Mouse (Mus musculus): ENCODE results near the gene Gm5426. TPM values are rescaled to one million over a fixed set of nuclear protein-coding genes. Genes with fewer than 3 reads are reported as not detected.
"Not testable (repeated sequence)": the region's sequence is repeated elsewhere in the genome, so short reads cannot be mapped to it uniquely, and the experiment has no call there.

Gm5426 gene
- polyA plus RNA-seq (2014; fragmentation: Nextera tagmentation; extraction: Ambion mirVana): not detected in 2 replicates

DNA sequence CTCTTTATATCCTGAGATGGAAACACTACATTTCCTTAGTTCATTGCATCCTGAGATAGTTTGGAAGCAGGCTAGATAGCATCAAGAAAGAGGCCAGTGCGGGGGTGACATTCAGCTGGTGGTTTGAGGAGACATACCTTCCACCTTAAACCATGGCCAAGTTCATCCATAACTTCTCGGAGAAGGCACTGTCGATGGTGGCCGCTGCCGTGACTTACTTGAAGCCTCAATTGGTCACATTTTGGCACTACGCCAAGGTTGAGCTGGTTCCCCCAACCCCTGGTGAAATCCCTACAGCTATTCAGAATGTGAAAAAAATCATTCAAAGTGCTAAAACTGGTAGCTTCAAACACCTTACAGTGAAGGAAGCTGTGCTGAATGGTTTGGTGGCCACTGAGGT lies at the start of gene Gm5426:
Gene Gm5426, plus strand, starts transcription at position 153 of the 400 bp plus-strand sequence.
- not testable (repeated sequence) for H3K27ac ChIP-seq (ENCODE audit: low read depth, low read length); H3K4me1 ChIP-seq (ENCODE audit: control insufficient read depth, insufficient read depth, low read length); H3K4me2 ChIP-seq (ENCODE audit: low read depth, low read length); H3K9ac ChIP-seq (replicated peaks; ENCODE audit: low read depth, low read length); H3K4me3 ChIP-seq (ENCODE audit: low read depth, low read length); ATAC-seq (ENCODE audit: low read depth); H3K27me3 ChIP-seq (ENCODE audit: control insufficient read depth, insufficient read depth, low read length); H3K36me3 ChIP-seq (ENCODE audit: control insufficient read depth, insufficient read depth, low read length); H3K9me3 ChIP-seq (ENCODE audit: control insufficient read depth, low read length)
- WGBS: 92% methylated on average over 6 of the region's 6 CpGs

DNA sequence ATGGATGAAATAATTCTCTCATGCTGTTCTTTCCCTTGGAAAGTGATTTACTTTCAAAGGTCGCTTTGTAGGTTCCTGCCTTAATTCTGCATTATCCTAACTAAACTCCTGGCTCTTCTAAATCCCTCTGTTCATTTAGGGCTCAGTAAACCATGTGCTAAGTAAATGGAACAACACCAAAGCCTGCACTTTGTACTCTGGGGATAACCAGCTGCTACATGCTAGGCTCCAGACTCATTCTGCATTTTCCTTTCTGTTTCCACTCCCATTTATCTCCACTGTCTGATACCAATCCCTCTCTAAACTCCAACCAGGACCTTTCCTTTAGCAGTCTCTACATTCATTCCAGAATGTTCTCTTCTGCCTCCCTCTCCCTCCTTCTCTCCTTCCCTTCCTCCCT lies 46.7 kb upstream of the Gm5426 start:
- Histone ChIP-seq H3K4me2 (ENCODE audit: low read depth, low read length) (no peak overlapping the region), H3K27me3 (ENCODE audit: control insufficient read depth, insufficient read depth, low read length) (no peaks in the 10 kb centered on the region), H3K9ac (replicated peaks; ENCODE audit: low read depth, low read length) (no peak overlapping the region), H3K4me1 (ENCODE audit: control insufficient read depth, insufficient read depth, low read length) (no peaks in the 10 kb centered on the region), H3K36me3 (ENCODE audit: control insufficient read depth, insufficient read depth, low read length) (no peaks in the 10 kb centered on the region), H3K9me3 (ENCODE audit: control insufficient read depth, low read length) (no peaks in the 10 kb centered on the region), H3K27ac (ENCODE audit: low read depth, low read length) (no peak overlapping the region), H3K4me3 (ENCODE audit: low read depth, low read length) (no peak overlapping the region)
- no peak for ATAC-seq (ENCODE audit: low read depth)
- 87% methylated on average over 1 of the region's 1 CpGs for WGBS

DNA sequence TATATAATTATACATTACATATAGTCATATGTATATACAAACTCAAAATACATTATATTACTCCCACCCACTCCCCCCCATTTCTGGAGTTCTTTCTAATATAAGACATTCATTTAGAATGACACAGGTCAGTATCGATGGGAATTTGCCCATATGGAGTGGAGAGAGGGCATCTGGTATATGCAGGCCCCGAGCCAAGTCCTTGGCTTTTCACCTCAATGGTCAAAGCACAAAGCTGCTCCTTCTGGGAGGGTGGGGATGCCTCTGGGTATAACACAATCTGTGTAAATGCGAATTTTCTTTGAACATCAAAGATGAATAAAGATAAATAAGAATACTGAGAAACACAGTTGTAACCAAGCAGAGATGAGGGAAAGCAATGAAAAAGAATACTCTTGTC lies 46.0 kb upstream of the Gm5426 start:
- H3K4me1 ChIP-seq (ENCODE audit: control insufficient read depth, insufficient read depth, low read length): no peaks in the 10 kb centered on the region
- 75% methylated on average over 3 of the region's 3 CpGs for WGBS
- no peaks in the 10 kb centered on the region for H3K9me3 ChIP-seq (ENCODE audit: control insufficient read depth, low read length)
- no peak overlapping the region for H3K27ac ChIP-seq (ENCODE audit: low read depth, low read length)
- no peaks in the 10 kb centered on the region for H3K27me3 ChIP-seq (ENCODE audit: control insufficient read depth, insufficient read depth, low read length)
- H3K36me3 ChIP-seq (ENCODE audit: control insufficient read depth, insufficient read depth, low read length): no peaks in the 10 kb centered on the region
- H3K9ac ChIP-seq (replicated peaks; ENCODE audit: low read depth, low read length): no peak overlapping the region
- ATAC-seq (ENCODE audit: low read depth): no peak
- H3K4me3 ChIP-seq (ENCODE audit: low read depth, low read length): no peak overlapping the region
- H3K4me2 ChIP-seq (ENCODE audit: low read depth, low read length): no peak overlapping the region

DNA sequence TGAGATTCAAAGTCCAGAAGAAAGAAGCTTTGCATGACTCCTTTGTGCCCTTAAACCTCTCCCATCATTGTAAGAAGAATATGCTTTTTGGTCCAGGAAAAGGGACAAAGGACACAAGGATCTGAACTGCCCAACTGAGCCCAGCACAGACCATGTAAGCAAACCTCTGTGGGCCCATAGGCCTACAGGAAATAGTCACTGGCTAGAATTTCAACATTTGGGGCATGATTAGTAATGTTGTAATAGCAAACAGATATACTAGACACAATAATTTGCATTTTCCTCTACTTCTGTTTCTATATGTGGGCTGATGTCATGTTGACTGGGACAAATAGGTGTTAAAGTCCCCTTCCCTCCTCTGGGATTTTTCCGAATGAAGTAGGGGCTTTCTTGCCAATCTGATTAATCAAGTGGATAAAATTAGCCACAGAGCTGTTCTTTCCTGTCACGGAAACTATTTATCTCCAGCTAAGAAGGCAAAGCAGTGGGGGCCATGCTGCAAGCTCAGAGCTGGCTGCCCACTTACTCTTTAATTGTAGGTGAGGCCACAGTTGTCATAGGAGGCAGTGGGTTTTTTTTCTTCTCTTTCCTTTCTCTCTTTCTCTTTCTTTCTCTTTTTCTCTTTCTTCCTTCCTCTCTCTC lies 42.4 kb upstream of the Gm5426 start:
- no peak for ATAC-seq (ENCODE audit: low read depth)
- WGBS: 29% methylated on average over 2 of the region's 2 CpGs
- Histone ChIP-seq H3K4me1 (ENCODE audit: control insufficient read depth, insufficient read depth, low read length) (no peaks in the 10 kb centered on the region), H3K9ac (replicated peaks; ENCODE audit: low read depth, low read length) (no peak overlapping the region), H3K36me3 (ENCODE audit: control insufficient read depth, insufficient read depth, low read length) (no peaks in the 10 kb centered on the region), H3K27ac (ENCODE audit: low read depth, low read length) (no peak overlapping the region), H3K9me3 (ENCODE audit: control insufficient read depth, low read length) (no peaks in the 10 kb centered on the region), H3K4me2 (ENCODE audit: low read depth, low read length) (no peak overlapping the region), H3K4me3 (ENCODE audit: low read depth, low read length) (no peak overlapping the region), H3K27me3 (ENCODE audit: control insufficient read depth, insufficient read depth, low read length) (no peaks in the 10 kb centered on the region)

DNA sequence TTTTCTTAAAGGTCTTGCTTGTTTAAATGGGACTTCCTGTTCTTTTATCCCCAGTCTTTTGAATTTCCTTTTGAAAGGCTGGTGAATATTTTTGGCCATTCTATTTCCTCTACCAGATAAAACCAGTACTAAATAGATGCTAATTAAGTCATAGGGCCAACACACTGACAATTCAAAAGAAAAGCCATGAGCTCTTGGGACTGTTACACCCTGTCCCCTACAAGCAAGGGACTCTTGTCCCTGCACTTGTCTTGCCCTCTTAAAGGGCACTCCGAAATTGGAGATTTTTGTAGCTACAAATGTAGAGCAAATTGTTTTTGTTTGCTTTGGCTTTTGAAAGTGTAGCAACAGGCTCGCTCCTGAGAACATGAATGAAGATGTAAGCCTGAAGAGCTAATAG lies 41.8 kb upstream of the Gm5426 start:
- H3K9ac ChIP-seq (replicated peaks; ENCODE audit: low read depth, low read length): no peak overlapping the region
- H3K4me3 ChIP-seq (ENCODE audit: low read depth, low read length): no peak overlapping the region
- no peaks in the 10 kb centered on the region for H3K9me3 ChIP-seq (ENCODE audit: control insufficient read depth, low read length)
- no peak overlapping the region for H3K27ac ChIP-seq (ENCODE audit: low read depth, low read length)
- no peak for ATAC-seq (ENCODE audit: low read depth)
- H3K4me1 ChIP-seq (ENCODE audit: control insufficient read depth, insufficient read depth, low read length): no peaks in the 10 kb centered on the region
- WGBS: 70% methylated on average over 2 of the region's 2 CpGs
- no peak overlapping the region for H3K4me2 ChIP-seq (ENCODE audit: low read depth, low read length)
- H3K36me3 ChIP-seq (ENCODE audit: control insufficient read depth, insufficient read depth, low read length): no peaks in the 10 kb centered on the region
- no peaks in the 10 kb centered on the region for H3K27me3 ChIP-seq (ENCODE audit: control insufficient read depth, insufficient read depth, low read length)

DNA sequence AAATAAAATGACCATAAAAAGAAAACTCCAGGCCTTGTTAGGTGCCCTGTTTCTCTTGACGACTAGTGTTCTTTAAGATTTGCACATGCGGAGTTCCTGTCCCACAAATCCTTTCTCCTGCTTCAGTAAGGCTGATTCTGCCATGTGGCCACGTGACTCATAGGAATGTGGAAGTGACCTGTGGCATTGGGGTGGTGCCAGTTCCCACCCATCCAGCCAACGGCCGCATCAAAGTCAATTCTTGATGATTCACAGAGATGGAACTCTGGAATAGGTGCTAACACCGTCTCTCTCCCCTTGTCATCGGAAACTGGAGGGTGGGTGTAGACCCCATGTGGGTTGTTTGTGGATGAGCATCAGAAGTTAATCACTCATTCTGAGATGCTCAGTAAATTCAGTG lies 39.7 kb upstream of the Gm5426 start:
- H3K27ac ChIP-seq (ENCODE audit: low read depth, low read length): no peak overlapping the region
- no peak overlapping the region for H3K4me2 ChIP-seq (ENCODE audit: low read depth, low read length)
- no peaks in the 10 kb centered on the region for H3K9me3 ChIP-seq (ENCODE audit: control insufficient read depth, low read length)
- H3K4me3 ChIP-seq (ENCODE audit: low read depth, low read length): no peak overlapping the region
- 88% methylated on average over 7 of the region's 7 CpGs for WGBS
- no peaks in the 10 kb centered on the region for H3K27me3 ChIP-seq (ENCODE audit: control insufficient read depth, insufficient read depth, low read length)
- H3K4me1 ChIP-seq (ENCODE audit: control insufficient read depth, insufficient read depth, low read length): no peaks in the 10 kb centered on the region
- no peaks in the 10 kb centered on the region for H3K36me3 ChIP-seq (ENCODE audit: control insufficient read depth, insufficient read depth, low read length)
- ATAC-seq (ENCODE audit: low read depth): no peak
- H3K9ac ChIP-seq (replicated peaks; ENCODE audit: low read depth, low read length): no peak overlapping the region

DNA sequence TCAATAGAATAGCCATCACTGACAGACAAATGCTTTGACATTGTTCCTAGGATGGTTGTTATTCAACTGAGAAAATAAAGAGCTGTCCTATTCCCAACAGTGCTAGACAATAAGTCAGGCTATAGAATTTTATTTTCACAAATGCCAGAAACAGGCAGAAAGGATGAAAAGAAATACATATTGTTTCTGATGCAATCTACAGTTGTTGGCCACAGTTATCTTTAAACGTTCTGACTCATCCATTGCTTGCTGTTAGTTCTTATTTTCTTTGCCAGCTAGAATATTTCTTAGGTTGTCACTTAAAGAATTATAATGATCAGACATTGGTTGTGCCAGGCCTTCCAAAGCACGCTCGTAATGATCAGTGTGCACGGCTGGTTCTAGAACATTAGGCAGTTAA lies 35.4 kb upstream of the Gm5426 start:
- ATAC-seq (ENCODE audit: low read depth): no peak
- WGBS: 38% methylated on average over 4 of the region's 4 CpGs
- Histone ChIP-seq H3K9ac (replicated peaks; ENCODE audit: low read depth, low read length) (no peak overlapping the region), H3K36me3 (ENCODE audit: control insufficient read depth, insufficient read depth, low read length) (no peaks in the 10 kb centered on the region), H3K27ac (ENCODE audit: low read depth, low read length) (no peak overlapping the region), H3K4me3 (ENCODE audit: low read depth, low read length) (no peak overlapping the region), H3K4me1 (ENCODE audit: control insufficient read depth, insufficient read depth, low read length) (no peaks in the 10 kb centered on the region), H3K4me2 (ENCODE audit: low read depth, low read length) (no peak overlapping the region), H3K27me3 (ENCODE audit: control insufficient read depth, insufficient read depth, low read length) (no peaks in the 10 kb centered on the region), H3K9me3 (ENCODE audit: control insufficient read depth, low read length) (no peaks in the 10 kb centered on the region)

DNA sequence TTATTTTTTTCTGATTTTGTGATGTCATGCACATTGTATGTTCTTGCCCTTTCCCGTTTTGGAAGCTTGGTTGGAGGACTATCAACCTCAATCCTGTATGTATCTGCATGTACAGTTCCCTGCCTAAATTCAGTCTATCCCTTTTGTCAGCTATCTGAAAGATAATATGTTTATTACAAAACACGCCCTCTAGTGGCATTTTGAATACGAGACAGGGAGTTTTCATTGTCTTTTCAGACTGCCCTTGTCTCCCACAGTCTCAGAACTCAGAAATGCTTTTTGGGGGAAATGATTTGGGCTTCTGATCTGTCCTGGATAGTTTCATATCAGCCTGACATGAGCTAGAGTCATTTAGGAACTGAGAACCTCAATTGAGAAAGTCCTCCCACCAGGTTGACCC lies 32.2 kb upstream of the Gm5426 start:
- Histone ChIP-seq H3K4me1 (ENCODE audit: control insufficient read depth, insufficient read depth, low read length) (no peaks in the 10 kb centered on the region), H3K4me3 (ENCODE audit: low read depth, low read length) (no peak overlapping the region), H3K27ac (ENCODE audit: low read depth, low read length) (no peak overlapping the region), H3K4me2 (ENCODE audit: low read depth, low read length) (no peak overlapping the region), H3K9ac (replicated peaks; ENCODE audit: low read depth, low read length) (no peak overlapping the region), H3K9me3 (ENCODE audit: control insufficient read depth, low read length) (no peaks in the 10 kb centered on the region), H3K36me3 (ENCODE audit: control insufficient read depth, insufficient read depth, low read length) (no peaks in the 10 kb centered on the region), H3K27me3 (ENCODE audit: control insufficient read depth, insufficient read depth, low read length) (no peaks in the 10 kb centered on the region)
- ATAC-seq (ENCODE audit: low read depth): no peak
- WGBS: 49% methylated on average over 3 of the region's 3 CpGs

DNA sequence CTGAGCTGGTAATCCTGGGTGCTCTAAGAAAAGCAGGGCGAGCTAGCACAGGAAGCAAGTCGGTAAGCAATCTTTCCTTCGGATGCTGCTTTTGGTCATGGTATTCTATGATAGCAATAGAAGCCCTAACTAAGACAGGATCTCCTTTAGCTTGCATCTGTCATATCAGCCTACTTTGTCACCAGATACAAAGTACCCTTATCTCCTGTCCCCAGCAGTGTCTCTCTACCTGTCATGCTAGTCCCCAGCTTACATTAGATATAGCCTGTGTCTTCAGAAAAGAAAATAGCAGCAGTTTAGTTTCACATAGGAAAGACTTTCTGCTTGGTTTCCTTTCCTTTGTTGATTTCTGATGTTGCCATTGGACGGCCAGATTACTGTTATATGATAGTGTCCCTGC lies 31.8 kb upstream of the Gm5426 start:
- H3K4me1 ChIP-seq (ENCODE audit: control insufficient read depth, insufficient read depth, low read length): no peaks in the 10 kb centered on the region
- H3K9ac ChIP-seq (replicated peaks; ENCODE audit: low read depth, low read length): no peak overlapping the region
- H3K36me3 ChIP-seq (ENCODE audit: control insufficient read depth, insufficient read depth, low read length): no peaks in the 10 kb centered on the region
- H3K27me3 ChIP-seq (ENCODE audit: control insufficient read depth, insufficient read depth, low read length): no peaks in the 10 kb centered on the region
- ATAC-seq (ENCODE audit: low read depth): no peak
- H3K4me2 ChIP-seq (ENCODE audit: low read depth, low read length): no peak overlapping the region
- H3K4me3 ChIP-seq (ENCODE audit: low read depth, low read length): no peak overlapping the region
- WGBS: 87% methylated on average over 4 of the region's 4 CpGs
- H3K9me3 ChIP-seq (ENCODE audit: control insufficient read depth, low read length): no peaks in the 10 kb centered on the region
- no peak overlapping the region for H3K27ac ChIP-seq (ENCODE audit: low read depth, low read length)
